Mouse (Mus musculus): ENCODE results near the gene Nlrp10. TPM values are rescaled to one million over a fixed set of nuclear protein-coding genes. Genes with fewer than 3 reads are reported as not detected.

Nlrp10 gene
- total RNA-seq (2017): 1.2 to 2.4 TPM (median 1.4 TPM) in 3 replicates

GRCm38 (mm10) chr7:108929726-108930393 lies at the start of gene Nlrp10:
Gene Nlrp10, minus strand, starts transcription at chr7:108930178.
- ATAC-seq (replicated peaks; ENCODE audit: insufficient number of reproducible peaks, low FRiP score, low TSS enrichment, poor library complexity, severe bottlenecking): 0 out of 2 replicates have a peak, but pooled peaks have one; percentile 41

- ATAC-seq (replicated peaks; ENCODE audit: insufficient number of reproducible peaks, low FRiP score, low TSS enrichment, poor library complexity, severe bottlenecking): no peak
Observed at GRCm38 (mm10) chr7:108972273-108972672, 42.3 kb upstream of the Nlrp10 start.

GRCm38 (mm10) chr7:108968201-108968600 lies 38.2 kb upstream of the Nlrp10 start:
- no peak for ATAC-seq (replicated peaks; ENCODE audit: insufficient number of reproducible peaks, low FRiP score, low TSS enrichment, poor library complexity, severe bottlenecking)

GRCm38 (mm10) chr7:108966742-108967362 lies 36.9 kb upstream of the Nlrp10 start:
- ATAC-seq (replicated peaks; ENCODE audit: insufficient number of reproducible peaks, low FRiP score, low TSS enrichment, poor library complexity, severe bottlenecking): no peak; the same call in 1 of the 2 replicates

- no peak for ATAC-seq (replicated peaks; ENCODE audit: insufficient number of reproducible peaks, low FRiP score, low TSS enrichment, poor library complexity, severe bottlenecking)
Observed at GRCm38 (mm10) chr7:108965968-108966367, 36.0 kb upstream of the Nlrp10 start.

- no peak for ATAC-seq (replicated peaks; ENCODE audit: insufficient number of reproducible peaks, low FRiP score, low TSS enrichment, poor library complexity, severe bottlenecking)
Observed at GRCm38 (mm10) chr7:108957734-108958133, 27.8 kb upstream of the Nlrp10 start.

GRCm38 (mm10) chr7:108954185-108954584 lies 24.2 kb upstream of the Nlrp10 start:
- ATAC-seq (replicated peaks; ENCODE audit: insufficient number of reproducible peaks, low FRiP score, low TSS enrichment, poor library complexity, severe bottlenecking): 0 out of 2 replicates have a peak, but pooled peaks have one; percentile 18

- ATAC-seq (replicated peaks; ENCODE audit: insufficient number of reproducible peaks, low FRiP score, low TSS enrichment, poor library complexity, severe bottlenecking): no peak
Observed at GRCm38 (mm10) chr7:108952801-108953200, 22.8 kb upstream of the Nlrp10 start.

GRCm38 (mm10) chr7:108950762-108951331 lies 20.9 kb upstream of the Nlrp10 start:
- ATAC-seq (replicated peaks; ENCODE audit: insufficient number of reproducible peaks, low FRiP score, low TSS enrichment, poor library complexity, severe bottlenecking): no peak

GRCm38 (mm10) chr7:108950312-108950761 lies 20.4 kb upstream of the Nlrp10 start, which contains the start of gene Tub:
Gene Tub, plus strand, starts transcription at chr7:108950338.
- ATAC-seq (replicated peaks; ENCODE audit: insufficient number of reproducible peaks, low FRiP score, low TSS enrichment, poor library complexity, severe bottlenecking): no peak

- ATAC-seq (replicated peaks; ENCODE audit: insufficient number of reproducible peaks, low FRiP score, low TSS enrichment, poor library complexity, severe bottlenecking): no peak
Observed at GRCm38 (mm10) chr7:108949301-108949700, 19.3 kb upstream of the Nlrp10 start.

GRCm38 (mm10) chr7:108948611-108949010 lies 18.6 kb upstream of the Nlrp10 start:
- no peak for ATAC-seq (replicated peaks; ENCODE audit: insufficient number of reproducible peaks, low FRiP score, low TSS enrichment, poor library complexity, severe bottlenecking)

GRCm38 (mm10) chr7:108944002-108944401 lies 14.0 kb upstream of the Nlrp10 start:
- ATAC-seq (replicated peaks; ENCODE audit: insufficient number of reproducible peaks, low FRiP score, low TSS enrichment, poor library complexity, severe bottlenecking): 0 out of 2 replicates have a peak, but pooled peaks have one; percentile 30

- no peak for ATAC-seq (replicated peaks; ENCODE audit: insufficient number of reproducible peaks, low FRiP score, low TSS enrichment, poor library complexity, severe bottlenecking)
Observed at GRCm38 (mm10) chr7:108941466-108941865, 11.5 kb upstream of the Nlrp10 start.

GRCm38 (mm10) chr7:108936591-108936990 lies 6.6 kb upstream of the Nlrp10 start:
- no peak for ATAC-seq (replicated peaks; ENCODE audit: insufficient number of reproducible peaks, low FRiP score, low TSS enrichment, poor library complexity, severe bottlenecking)

- no peak for ATAC-seq (replicated peaks; ENCODE audit: insufficient number of reproducible peaks, low FRiP score, low TSS enrichment, poor library complexity, severe bottlenecking)
Observed at GRCm38 (mm10) chr7:108935411-108935810, 5.4 kb upstream of the Nlrp10 start.

- ATAC-seq (replicated peaks; ENCODE audit: insufficient number of reproducible peaks, low FRiP score, low TSS enrichment, poor library complexity, severe bottlenecking): no peak
Observed at GRCm38 (mm10) chr7:108934836-108935235, 4.9 kb upstream of the Nlrp10 start.

- peak; percentile 93 for ATAC-seq (replicated peaks; ENCODE audit: insufficient number of reproducible peaks, low FRiP score, low TSS enrichment, poor library complexity, severe bottlenecking)
Observed at GRCm38 (mm10) chr7:108933794-108934731, 4.1 kb upstream of the Nlrp10 start, which contains the start of gene Eif3f. Gene Eif3f, plus strand, starts transcription at chr7:108934417.

All from monocyte, adult 5-6 weeks (primary cell).